8 mouse cellular contexts compared by ENCODE assay signal in the genomic region with DNA sequence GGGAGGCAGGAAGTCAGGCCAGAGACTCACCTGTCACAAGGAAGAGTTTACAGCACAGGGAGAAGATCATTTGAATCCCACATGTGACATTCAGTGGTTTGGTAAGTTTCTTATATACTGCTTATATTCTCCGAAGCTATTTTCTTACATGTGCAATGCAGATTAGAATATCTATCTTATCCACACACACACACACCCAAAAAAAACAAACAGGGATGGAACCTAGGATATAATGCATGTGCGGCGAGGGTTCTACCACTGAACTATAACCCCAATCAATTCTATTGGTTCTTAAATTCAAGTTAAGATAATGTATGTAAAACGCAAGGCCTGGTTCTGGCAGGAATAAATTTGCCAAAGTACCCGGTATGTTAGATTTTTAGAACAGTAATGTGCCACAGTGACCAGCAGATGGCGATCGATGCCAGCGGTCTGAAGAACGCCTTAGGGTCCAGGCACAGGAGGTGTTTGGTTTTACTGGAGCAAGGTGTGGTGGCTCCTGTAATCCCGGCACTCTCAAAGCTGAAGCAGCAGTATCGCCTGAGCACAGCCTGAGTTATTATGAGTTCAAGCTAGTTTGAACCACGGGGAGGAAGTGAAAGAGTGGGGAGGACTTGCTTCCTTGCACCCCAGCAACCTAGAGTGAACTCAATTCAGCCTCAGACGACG. TPM values are rescaled to one million over a fixed set of nuclear protein-coding genes. Genes with fewer than 3 reads are reported as not detected.
DNase-seq lines count a peak whose midpoint lies in the region; ATAC-seq and TF ChIP-seq lines count a peak whose summit lies in the region.

No protein-coding gene starts in this region.

- H3K4me3 ChIP-seq in C2C12 (ENCODE audit: insufficient read depth, poor library complexity, severe bottlenecking): no peak overlapping the region
- H3K4me3 ChIP-seq in liver, postnatal 0 days (ENCODE audit: low read depth, low read length): no peak overlapping the region

- no peak for TF ChIP-seq POLR2A in brain, embryonic 14.5 days (IDR thresholded peaks at IDR 0.05; ENCODE audit: borderline replicate concordance, extremely low read depth, insufficient read depth, insufficient read length, poor library complexity, severe bottlenecking)

- WGBS in liver, postnatal 0 days (ENCODE audit: insufficient replicate concordance): 12% methylated on average over 14 of the region's 14 CpGs

- DNase-seq in adrenal gland, adult (ENCODE audit: inconsistent age in 2 of 2, low spot score in 1 of 2): peak; percentile 40 to 83
- DNase-seq in adrenal gland, adult 8-10 months: no peak
- peak; percentile 78 for DNase-seq in brain, embryonic 14.5 days (ENCODE audit: low read depth)
- DNase-seq in kidney, postnatal 25 days: peak; percentile 67 to 73
- DNase-seq in liver, postnatal 0 days: peak; percentile 57
- peak; percentile 63 to 77 for DNase-seq in right cerebral cortex, postnatal 10 days (ENCODE audit: low spot score in 2 of 2)

- peaks cover 8% of the 10 kb centered on the region; the same call in 1 of the 2 replicates for H3K4me1 ChIP-seq in liver, postnatal 0 days (ENCODE audit: insufficient read depth)

- peaks cover 5% of the 10 kb centered on the region for H3K79me3 ChIP-seq in C2C12 (ENCODE audit: low read depth)

- no peaks in the 10 kb centered on the region for H3K36me3 ChIP-seq in C2C12 (ENCODE audit: control insufficient read depth, insufficient read depth)
- no peaks in the 10 kb centered on the region for H3K36me3 ChIP-seq in liver, postnatal 0 days (replicated peaks; ENCODE audit: insufficient read depth, low read length)

- H3K9me3 ChIP-seq in liver, postnatal 0 days (ENCODE audit: low read length): no peaks in the 10 kb centered on the region

- peak; percentile 65 for ATAC-seq in erythroid progenitor cell, adult 5-6 weeks (replicated peaks; ENCODE audit: low FRiP score, poor library complexity, severe bottlenecking)
- ATAC-seq in liver, postnatal 0 days: peak; percentile 9; the same call in 1 of the 2 replicates

- peak; percentile 36; the same call in 1 of the 2 replicates for TF ChIP-seq EP300 in liver, postnatal 0 days (IDR thresholded peaks at IDR 0.05; ENCODE audit: low read depth)

- H3K9ac ChIP-seq in liver, postnatal 0 days (replicated peaks): no peak overlapping the region

- H3ac ChIP-seq in C2C12 (ENCODE audit: control insufficient read depth, insufficient read length, low read depth): no peak overlapping the region

- peak overlapping the region; percentile 27; the same call in 1 of the 2 replicates for H3K4me2 ChIP-seq in liver, postnatal 0 days (ENCODE audit: low read depth, low read length)

- peak; percentile 52 for TF ChIP-seq CTCF in C2C12 (IDR thresholded peaks at IDR 0.05; ENCODE audit: control insufficient read depth, insufficient read depth, insufficient read length)
- peak; percentile 90 for TF ChIP-seq CTCF in brain, embryonic 14.5 days (IDR thresholded peaks at IDR 0.05; ENCODE audit: borderline replicate concordance, extremely low read depth, insufficient read depth, insufficient read length)
- peak; percentile 86 for TF ChIP-seq CTCF in liver, postnatal 0 days (IDR thresholded peaks at IDR 0.05; ENCODE audit: low read depth)

- peaks cover 13% of the 10 kb centered on the region for H3K79me2 ChIP-seq in C2C12 (ENCODE audit: control insufficient read depth, insufficient read depth)

- H3K27ac ChIP-seq in liver, postnatal 0 days (ENCODE audit: low read depth): no peak overlapping the region

- no peaks in the 10 kb centered on the region for H3K27me3 ChIP-seq in C2C12 (ENCODE audit: control insufficient read depth, insufficient read depth, insufficient read length)
- no peaks in the 10 kb centered on the region for H3K27me3 ChIP-seq in liver, postnatal 0 days (ENCODE audit: insufficient read depth, low read length)

TF ChIP-seq in C2C12, 6 proteins besides CTCF, POLR2A, EP300 and RAD21:
- TF ChIP-seq MYOG (IDR thresholded peaks at IDR 0.05; ENCODE audit: control insufficient read depth, extremely low read depth, insufficient read length) (no peak), USF1 (IDR thresholded peaks at IDR 0.05; ENCODE audit: low read depth) (no peak), CEBPB (IDR thresholded peaks at IDR 0.05; ENCODE audit: low read depth) (no peak), MAX (IDR thresholded peaks at IDR 0.05) (no peak), FOSL1 (IDR thresholded peaks at IDR 0.05; ENCODE audit: insufficient read depth, low read length, poor library complexity, severe bottlenecking) (no peak), MYOD1 (IDR thresholded peaks at IDR 0.05; ENCODE audit: control insufficient read depth, insufficient read length, low read depth) (no peak)

RNA-seq across cellular contexts. Expression of a gene that starts 3.2 kb away (rescaled TPM):
- total RNA-seq in adrenal gland, adult 8-10 months (2022): 10 to 100 TPM in 2 of 4 experiments, 1 to 10 TPM in 2; 6.4 to 12.4 (median 8.9) TPM
- 3.8 TPM for polyA plus RNA-seq in C2C12 (2012; fragmentation: generic; extraction: Trizol)
- 32.1 and 34.0 TPM in 2 replicates for polyA plus RNA-seq in brain, embryonic 14.5 days (2012; rRNA removed)
- 0.42 and 1.4 TPM in 2 replicates for total RNA-seq in erythroid progenitor cell, adult 5-6 weeks (2015; ENCODE audit: low replicate concordance)
- total RNA-seq in erythroid progenitor cell, adult 5-6 weeks (2017; ENCODE audit: low replicate concordance): 1.4 and 2.2 TPM in 2 replicates
- polyA plus RNA-seq in liver, postnatal 0 days (2015; fragmentation: Nextera tagmentation; extraction: Ambion mirVana): 2.8 and 2.9 TPM in 2 replicates
